Mouse (Mus musculus) spleen, adult 12 weeks (tissue): Measurements from ENCODE around the gene Dus2.
A peak's percentile ranks its signal among the peaks of the same experiment; 100 is the strongest.
"Not testable (repeated sequence)": the region's sequence is repeated elsewhere in the genome, so short reads cannot be mapped to it uniquely, and the experiment has no call there.

Experiments used
- DNase-seq: peaks from one replicate; pipeline ENCODE4 v3.0.0; 2022; ENCODE audit warnings: low spot score

The Dus2 gene

DNA sequence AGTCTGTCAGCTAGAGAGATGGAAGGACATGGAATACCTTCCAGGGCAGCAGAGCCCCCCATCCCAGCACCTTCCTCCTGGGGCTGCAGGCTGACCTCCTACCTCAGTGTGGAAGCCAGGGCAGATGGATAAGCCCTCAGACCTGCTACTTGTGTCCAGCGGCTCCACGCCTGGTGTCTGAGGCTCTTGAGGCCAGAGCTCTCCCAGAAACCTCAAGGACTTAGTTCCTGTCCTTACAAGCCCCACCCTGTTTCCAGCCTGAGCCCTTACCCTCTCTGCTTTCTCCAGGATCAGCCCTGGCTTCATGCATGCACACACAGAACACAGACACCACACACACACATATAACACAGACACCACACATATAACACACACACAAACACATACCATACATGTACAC is 409 bp downstream of the Dus2 start:
- no peak for DNase-seq

DNA sequence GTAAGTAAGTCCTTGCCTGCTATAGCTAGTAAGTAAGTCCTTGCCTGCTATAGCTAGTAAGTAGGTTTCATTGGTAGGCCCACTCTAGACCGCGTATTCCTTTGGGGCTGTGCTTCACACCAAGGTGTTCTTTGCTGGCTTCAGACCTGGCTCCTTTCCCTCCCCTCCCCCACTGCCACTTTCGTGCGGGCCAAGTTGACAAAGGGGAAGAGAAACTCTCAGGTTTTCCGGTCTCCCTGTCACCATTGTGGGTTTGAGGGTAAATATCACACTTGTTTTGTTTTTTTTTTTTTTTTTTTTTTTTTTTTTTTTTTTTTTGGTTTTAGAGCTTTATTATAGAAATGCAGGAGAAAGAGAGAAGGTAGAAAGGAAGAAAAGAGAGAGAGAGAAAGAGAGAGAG is 1.4 kb downstream of the Dus2 start:
- peak; percentile 49 for DNase-seq

DNA sequence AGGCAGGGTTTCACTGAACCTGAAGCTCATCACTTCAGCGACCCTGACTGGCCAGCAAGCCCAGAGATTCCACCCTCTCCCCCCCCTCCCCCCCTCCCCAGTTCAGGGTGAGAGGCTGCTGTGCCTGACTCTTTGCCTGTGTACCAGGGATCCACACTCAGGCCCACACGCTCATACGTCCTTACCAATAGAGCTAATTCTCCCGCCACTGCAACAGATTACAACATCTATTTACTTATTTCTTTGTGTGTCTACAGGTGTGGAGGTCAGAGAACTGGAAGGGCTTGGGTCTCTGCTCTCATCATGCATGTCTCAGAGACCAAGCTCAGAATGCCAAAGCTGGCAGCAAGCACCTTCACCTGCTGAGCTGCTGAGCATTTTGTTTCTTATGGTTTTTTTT is 2.1 kb downstream of the Dus2 start:
- no peak for DNase-seq

DNA sequence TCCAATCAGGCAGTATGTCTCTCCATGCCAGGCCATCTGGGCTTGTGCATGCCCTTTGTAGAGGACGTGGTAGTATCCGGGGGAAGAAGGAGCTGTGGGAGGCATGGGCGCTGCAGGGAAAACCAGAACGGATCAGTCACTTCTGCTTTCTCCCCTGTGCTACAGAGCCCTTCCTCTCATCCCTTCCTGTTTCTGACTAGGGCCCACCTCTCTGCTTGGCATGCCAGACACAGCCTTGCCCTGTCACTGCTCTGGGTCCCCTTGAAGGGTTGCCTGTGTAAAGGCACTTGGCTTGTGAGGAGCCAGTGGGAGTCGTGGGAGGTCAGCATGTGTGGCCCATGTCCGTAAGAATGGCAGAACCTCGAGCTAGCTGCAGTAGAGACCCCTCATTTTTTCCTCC is 5.2 kb downstream of the Dus2 start:
- no peak for DNase-seq

DNA sequence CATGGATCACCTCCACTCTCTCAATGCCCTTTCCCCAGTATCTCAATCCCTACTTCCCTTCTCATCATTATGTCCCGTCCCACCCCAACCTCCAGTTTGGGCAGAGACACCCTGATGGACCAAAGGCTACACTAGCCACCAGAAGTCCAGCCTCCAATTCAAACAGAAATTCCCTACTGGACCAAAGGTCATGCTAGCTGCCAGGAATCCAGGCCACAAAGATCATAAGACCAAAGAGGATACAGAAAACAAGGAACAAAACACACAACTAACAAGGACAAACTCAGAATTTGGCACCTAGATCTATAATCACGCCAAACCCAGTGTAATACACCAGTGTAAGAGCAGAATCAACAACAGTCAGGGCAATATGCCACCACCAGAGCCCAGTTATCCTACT is 7.8 kb downstream of the Dus2 start:
- no peak for DNase-seq

DNA sequence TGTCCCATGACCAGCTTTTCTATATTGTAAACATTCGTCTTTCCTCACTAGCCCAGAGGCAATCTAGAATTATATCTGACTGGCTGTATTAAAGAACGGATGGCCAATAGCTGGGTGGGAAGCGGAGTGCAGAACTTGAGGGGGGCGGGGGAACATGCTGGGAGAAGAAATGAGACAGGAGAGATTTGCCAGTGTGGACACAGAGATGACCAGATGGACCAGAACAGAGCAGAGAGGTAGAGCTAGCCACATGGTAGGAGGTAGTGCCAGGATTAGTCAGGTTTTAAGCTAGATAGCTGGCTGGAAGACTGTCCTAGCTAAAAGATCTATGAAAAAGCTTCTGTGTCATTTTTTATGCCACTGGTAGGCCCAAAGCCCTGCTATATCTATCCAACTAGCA is 10.8 kb downstream of the Dus2 start:
- no peak for DNase-seq

DNA sequence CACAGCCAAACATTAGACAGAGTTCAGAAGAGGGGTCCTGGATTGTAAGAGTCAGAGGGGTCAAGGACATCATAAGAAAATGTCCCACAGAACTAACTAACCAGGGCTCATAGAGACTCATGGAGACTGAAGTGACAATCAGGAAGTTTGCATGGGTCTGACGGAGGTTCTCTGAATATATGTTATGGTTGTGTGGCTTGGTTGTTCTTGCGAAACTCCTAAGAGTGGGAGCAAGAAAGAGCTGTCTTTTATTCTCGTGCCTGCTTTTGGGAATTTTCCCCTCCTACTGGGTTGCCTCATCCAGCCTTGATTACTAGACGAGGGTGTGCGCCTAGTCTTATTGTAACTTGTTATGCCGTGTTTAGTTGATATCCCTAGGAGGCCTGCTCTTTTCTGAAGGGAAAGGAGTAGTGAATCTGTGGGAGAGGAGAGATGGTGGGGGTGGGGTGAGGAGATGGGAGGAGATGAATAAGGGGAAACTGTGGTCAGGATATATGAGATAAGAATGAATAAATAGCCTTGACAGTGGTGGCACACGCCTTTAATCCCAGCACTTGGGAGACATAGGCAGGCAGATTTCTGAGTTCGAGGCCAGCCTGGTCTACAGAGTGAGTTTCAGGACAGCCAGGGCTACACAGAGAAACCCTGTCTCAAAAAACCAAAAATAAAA is 13.5 kb downstream of the Dus2 start:
- no peak for DNase-seq

DNA sequence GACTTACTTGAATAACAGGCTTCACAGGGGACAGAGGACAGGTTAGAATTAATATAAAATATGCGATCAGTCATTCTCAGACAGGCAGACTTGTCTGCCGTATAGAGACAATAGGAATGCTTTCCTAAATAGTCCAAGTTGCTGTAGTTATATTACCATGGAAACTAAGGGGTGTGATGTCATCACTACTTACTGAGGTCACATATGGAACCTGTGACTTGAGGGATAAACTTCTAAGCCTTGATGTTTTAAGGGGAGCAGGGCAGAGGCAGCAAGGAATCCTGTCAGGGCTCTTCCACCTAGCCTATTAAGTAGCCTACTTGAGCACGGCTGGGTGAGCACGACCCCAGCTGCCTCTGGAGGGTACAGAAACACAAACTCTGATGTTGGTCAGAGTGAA is 14.7 kb downstream of the Dus2 start, which contains the start of gene Dpep2nb:
Dpep2nb (minus strand) TSS at position 101 of the 400 bp plus-strand sequence.
- DNase-seq = no peak

DNA sequence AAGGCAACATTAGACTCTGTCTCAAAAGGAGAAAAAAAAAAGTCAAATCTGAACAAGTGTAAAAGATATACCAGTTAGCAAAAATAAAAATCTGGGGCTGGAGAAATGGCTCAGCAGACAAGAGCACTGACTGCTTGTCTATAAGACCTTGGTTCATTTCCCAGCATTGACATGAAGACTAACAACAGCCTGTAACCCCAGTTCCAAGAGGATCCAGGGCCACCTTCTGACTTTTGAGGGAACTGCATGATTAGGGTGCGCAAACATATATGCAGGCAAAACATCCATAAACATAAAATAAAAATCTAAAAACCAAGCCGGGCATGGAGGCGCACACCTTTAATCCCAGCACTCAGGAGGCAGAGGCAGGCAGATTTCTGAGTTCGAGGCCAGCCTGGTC is 15.3 kb downstream of the Dus2 start:
- no peak for DNase-seq

DNA sequence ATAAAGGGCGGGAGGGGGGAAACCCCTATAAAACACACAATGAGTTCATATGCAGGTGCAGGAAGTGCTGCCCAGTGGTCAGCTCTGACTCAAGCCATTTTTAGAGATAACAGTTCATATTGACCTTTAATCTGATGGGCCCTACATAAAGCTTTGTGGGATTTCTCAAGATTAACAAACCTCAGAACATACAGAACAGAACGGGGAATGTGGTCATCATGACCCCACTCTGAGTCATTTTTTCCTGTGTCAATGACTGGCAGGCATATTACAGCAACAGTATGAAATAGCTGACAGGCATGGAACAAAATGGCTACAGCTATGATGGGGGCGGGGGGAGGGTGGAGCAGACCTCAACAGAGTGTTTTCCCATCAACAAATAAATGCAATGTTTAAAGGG is 16.0 kb downstream of the Dus2 start:
- DNase-seq = no peak

DNA sequence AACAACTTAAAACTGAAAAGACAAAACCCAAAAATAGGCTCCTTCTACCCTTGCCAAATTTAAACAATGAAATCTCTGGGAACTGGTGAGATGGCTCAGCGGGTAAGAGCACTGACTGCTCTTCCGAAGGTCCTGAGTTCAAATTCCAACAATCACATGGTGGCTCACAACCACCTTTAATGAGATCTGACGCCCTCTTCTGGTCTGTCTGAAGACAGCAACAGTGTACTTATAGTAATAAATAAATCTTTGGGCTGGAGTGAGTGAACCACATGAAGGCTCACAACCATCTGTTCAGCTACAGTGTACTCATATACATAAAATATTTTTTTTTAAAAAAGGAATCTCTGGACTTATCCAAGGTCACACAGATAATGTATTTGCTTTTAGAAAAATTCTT is 16.8 kb downstream of the Dus2 start:
- DNase-seq = not testable (repeated sequence)

DNA sequence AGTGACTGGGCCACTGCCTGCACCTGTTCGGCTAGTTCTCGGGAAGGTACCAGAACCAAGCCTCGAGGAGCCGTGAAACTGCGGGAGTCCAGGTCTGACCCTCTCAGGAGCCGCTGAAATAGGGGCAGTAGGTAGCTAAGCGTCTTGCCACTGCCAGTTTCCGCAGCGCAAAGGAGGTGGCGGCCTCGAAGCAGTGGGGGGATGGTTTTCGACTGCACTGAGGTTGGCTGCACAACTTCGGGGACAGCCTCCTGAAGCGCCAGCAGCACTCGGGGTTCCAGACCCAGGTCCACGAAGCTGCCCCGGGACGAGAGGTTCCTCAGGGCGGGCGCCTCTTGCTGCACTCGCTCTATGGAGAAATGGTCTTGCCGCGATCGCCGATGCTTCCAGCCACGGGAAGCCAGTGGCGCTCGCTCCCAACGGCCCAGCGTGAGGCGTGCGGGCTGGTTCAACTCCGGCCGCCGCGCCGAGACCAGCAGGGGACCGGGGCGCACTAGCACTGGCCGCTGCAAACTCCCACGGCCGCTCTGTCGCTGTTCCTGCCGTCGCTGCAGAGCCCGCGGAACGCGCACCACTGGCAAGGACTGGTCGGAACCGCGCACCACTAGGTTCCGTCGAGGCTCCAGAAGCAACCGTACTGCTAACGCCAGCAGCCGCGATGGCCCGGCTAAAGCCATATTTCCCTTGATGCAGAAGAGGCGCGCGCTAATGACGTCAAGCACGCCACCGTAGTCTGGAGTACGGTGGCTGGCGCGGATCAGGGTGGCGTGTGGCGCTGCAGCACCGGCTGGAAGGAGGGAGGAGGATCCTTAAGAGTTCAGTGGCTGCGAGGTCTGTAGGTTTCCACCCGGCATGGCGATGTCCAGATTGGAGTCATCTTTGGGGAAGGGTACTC is 19.9 kb downstream of the Dus2 start:
- DNase-seq = peak; percentile 85

DNA sequence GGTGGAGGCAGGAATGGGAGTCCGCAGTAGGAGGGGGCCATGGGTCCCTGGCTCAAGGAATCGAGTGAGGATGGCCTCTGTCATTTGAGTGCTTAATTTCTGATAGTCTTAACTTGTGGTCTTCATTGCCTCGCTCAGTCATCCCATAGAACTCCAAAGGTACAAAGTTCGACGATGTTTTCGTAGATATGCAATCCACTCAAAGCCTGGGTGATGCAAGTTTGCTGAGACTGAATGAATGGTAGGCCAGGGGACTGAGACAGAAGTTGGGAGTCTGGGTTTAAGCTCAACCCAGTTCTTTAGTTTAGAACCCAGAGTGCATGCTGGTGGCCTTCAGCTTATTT is 20.5 kb downstream of the Dus2 start, which contains the start of gene Ddx28:
Ddx28 (minus strand) TSS at position 240 of the 344 bp plus-strand sequence.
- DNase-seq = no peak

DNA sequence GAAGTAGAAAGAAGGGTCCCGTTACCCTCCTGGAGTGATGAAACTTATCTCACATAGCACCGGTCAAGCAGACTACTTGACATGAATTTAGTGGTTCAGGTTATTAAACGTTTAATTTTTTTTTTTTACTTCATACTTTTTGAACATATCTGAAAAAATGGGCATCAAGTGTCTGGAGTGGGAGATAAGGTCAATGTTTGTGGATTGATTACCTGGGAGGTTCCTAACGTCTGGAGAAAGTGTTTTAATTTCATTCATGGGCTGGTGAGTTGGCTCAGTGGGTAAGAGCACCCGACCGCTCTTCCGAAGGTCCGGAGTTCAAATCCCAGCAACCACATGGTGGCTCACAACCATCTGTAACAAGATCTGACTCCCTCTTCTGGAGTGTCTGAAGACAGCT is 21.1 kb downstream of the Dus2 start:
- DNase-seq = not testable (repeated sequence)

DNA sequence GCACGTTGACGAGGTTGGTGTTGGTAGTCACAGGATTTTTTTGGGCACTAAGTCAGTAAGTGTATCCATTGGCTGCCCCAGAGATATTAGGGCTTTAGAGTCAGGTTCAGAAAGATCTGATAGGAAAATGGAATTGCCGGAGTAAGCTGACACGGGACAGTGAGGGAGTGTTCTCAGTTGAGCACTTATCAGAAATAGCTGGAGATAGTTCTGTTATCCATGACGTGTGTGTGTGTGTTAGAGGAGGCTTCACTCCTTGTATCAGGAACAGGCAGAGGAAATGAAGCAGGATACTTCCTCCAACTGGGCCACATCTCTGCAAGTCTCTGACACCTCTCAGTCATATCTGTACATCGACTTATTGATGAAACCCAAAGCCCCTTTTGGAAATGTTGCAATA is 25.1 kb downstream of the Dus2 start:
- no peak for DNase-seq

DNA sequence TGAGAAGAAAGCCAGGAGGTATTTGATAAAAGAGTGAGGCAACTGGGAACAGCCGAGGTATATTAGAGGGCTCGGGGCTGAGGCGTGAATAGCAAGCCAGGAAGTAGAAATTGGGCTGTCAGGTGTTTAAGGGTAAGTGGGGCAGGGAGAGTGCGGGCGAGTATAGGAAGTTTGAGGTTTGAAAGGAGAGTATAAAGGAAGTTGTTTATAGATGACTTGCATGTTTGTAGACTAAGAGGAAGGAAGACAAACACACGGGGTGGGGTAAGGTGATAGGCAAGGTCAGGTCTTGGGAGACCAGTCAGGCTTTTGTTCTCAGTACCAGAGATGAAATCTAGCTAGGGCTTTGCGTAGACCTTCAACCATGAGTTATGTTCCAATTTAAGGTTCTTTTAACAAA is 26.0 kb downstream of the Dus2 start:
- no peak for DNase-seq

DNA sequence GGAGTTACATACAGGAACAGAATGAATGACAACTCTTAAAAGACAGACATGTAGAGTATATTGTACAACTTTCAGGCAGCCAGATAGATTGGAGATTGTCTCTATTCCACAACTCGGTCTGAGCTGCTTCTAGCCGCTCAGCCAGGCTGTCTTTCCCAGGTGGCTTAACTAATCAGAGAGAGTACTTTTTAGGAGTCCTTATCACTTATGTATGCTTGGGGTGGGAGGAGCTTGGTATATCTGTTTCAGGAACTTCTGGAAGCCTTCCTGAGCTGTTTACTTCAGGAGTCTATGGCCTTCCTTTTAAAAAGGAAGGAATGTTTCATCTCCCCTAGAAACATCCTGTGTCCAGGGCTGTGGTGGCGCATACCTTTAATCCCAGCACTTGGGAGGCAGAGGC is 26.9 kb downstream of the Dus2 start:
- no peak for DNase-seq

DNA sequence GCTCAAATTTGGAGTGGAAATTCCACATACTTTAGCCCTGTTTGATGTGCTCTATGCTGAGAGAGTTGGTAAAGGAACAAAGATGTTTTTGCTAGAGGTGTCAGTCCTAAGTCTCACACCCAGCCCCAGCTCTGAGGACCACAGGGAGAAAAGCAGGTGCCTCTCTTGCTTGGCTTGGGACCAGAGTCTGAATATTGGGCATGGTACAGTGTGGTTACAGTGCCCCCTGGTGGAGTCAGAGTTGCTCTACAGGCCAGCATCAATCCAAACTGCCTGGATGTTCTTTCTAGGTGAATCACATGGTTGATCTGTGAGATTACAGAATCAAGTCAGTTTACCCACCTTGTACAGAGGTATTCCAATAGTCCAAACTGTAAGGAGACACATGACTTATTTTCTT is 31.3 kb downstream of the Dus2 start:
- peak; percentile 69 for DNase-seq

DNA sequence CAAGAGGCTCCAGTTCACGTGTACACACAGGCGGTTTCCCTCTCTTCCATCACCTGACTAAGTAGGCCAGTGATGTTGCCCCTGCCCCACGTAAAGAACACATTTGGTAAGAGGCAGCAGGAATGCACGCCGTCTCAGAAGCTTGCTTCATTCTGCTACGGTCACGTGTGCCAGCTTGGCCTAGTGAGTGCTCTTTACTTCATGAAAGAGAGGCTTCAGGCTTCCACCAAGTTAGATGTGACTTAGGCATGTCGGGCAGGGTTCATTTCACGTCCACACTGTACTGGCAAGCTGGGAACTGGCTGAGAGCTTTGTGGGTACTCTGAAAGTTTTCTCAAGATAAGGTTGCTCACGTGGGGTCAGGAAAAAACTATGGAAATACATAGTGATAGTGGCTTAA is 47.6 kb downstream of the Dus2 start:
- no peak for DNase-seq

DNA sequence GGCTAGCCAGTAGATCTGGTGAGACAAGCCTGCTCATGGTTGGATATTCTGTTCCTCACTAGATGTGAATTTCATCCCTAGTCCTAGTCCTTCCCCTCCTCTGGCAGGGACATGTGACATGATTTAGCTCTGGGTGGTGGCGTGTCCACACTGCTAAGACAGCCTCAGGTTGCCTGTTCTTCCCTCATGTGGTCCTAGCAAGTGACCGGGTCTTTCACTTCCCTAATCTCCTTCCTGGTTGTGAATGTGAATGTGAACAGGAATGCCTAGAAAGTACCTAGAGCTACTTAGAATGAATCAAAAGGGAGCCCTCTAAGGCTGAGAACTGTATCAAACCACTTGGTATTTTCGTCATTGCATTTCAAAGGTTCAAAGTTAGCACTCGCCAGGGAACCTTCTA is 48.5 kb downstream of the Dus2 start:
- DNase-seq = no peak

DNA sequence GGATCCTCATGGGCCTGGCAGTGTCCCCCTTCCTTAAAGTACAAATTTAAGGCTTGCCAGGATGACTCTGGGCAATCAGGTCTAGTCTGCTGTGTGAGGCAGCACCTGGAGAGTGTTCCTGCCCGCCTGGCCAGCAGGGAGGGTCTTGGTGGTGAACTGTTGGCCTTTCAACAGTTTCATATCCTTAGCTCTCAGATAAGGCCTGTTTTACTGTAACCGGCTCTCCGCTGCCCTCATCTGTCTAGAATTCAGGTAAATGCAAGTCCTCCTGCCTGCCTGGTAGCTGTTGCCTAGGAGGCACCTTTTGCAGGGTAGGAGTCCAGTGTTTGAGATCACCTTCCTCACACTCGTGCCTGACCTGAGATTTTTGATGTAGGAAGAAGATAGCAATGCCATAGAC is 49.1 kb downstream of the Dus2 start:
- DNase-seq = no peak

DNA sequence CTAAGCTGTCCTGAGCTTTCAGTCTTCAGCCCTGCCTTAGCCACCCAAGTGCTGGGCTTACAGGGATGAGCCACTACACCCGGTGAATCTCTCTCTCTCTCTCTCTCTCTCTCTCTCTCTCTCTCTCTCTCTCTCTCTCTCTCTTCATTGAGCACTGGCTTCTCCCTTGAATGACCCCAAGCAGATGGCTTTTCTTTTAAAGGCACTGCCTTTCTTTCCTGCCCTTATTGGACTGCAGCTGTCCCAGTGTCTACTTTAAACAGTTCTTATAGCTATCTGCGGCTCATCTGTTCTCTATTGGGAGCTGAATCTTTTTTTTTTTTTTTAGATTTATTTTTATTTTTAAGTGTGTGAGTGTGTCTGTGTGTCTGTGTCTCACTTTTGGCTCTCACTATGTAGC is 51.9 kb downstream of the Dus2 start:
- DNase-seq = no peak

DNA sequence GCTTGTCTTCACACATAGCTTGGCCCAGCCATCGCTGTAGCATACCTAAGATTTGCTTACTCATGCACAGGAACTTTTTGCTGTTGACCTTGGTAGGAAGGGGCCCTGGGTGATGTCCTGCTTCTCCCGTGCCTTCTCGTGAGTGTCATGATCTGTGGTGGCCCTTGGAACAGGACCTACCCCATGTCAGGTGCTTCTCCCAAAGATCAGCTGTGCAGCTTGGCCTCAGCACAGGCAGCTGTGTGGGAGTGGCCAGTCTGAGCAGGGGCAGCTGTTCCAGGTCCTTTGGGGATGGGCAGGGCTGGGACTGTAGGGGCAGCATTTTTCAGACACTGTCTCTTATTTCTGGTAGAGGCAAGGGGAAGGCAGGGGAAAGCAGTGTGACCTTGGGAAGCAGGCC is 53.0 kb downstream of the Dus2 start:
- DNase-seq = no peak
